8 mouse cellular contexts compared by ENCODE assay signal in genomic region chr7:73524454-73524952, GRCm38 (mm10). TPM values are rescaled to one million over a fixed set of nuclear protein-coding genes. Genes with fewer than 3 reads are reported as not detected.
A peak's percentile ranks its signal among the peaks of the same experiment; 100 is the strongest.
DNase-seq lines count a peak whose midpoint lies in the region; ATAC-seq and TF ChIP-seq lines count a peak whose summit lies in the region.

No protein-coding gene starts in this region.

- no peak overlapping the region; the same call in 1 of the 2 replicates for H3K4me2 ChIP-seq in liver, embryonic 14.5 days (ENCODE audit: low read depth)

- 12% methylated on average over 9 of the region's 9 CpGs for WGBS in kidney, adult 2 months
- 28% methylated on average over 9 of the region's 9 CpGs for WGBS in liver, embryonic 14.5 days (ENCODE audit: insufficient replicate concordance)

- peaks cover 6% of the 10 kb centered on the region; the same call in 1 of the 2 replicates for H3K36me3 ChIP-seq in kidney, adult 2 months (ENCODE audit: control insufficient read depth, insufficient read depth, low read length)
- H3K36me3 ChIP-seq in liver, embryonic 14.5 days (replicated peaks; ENCODE audit: control insufficient read depth, insufficient read depth, low read depth) = peaks cover 30% of the 10 kb centered on the region

- DNase-seq in urinary bladder, postnatal 14 days (ENCODE audit: low spot score) = peak; percentile 63
- DNase-seq in urinary bladder, adult 18-20 months (ENCODE audit: low spot score in 2 of 2) = no peak
- peak; percentile 48 to 69 for DNase-seq in cerebellum, postnatal 25 days
- DNase-seq in heart, adult 18-20 months = peak; percentile 76 to 83
- DNase-seq in kidney, adult 2 months = peak; percentile 90
- DNase-seq in liver, embryonic 14.5 days (ENCODE audit: low read depth in 3 of 3, low spot score in 3 of 3) = peak in 1 of 3 experiments; percentile 59
- DNase-seq in naive thymus-derived CD4-positive, alpha-beta T cell, adult 2 months (ENCODE audit: low read depth) = peak; percentile 90
- no peak for DNase-seq in ovary, postnatal 36 days (ENCODE audit: low spot score)

- H3K27me3 ChIP-seq in kidney, adult 2 months (replicated peaks; ENCODE audit: control insufficient read depth, insufficient read depth, low read length) = no peaks in the 10 kb centered on the region
- H3K27me3 ChIP-seq in liver, embryonic 14.5 days (ENCODE audit: control insufficient read depth, insufficient read depth, low read length) = no peaks in the 10 kb centered on the region

- no peaks in the 10 kb centered on the region for H3K9me3 ChIP-seq in liver, embryonic 14.5 days (ENCODE audit: control insufficient read depth, low read length)

- no peak; the same call in 1 of the 2 replicates for TF ChIP-seq EP300 in liver, embryonic 14.5 days (IDR thresholded peaks at IDR 0.05; ENCODE audit: low read depth)

- TF ChIP-seq POLR2A in kidney, adult 2 months (IDR thresholded peaks at IDR 0.05; ENCODE audit: low read depth, low read length) = no peak

- H3K4me3 ChIP-seq in kidney, adult 2 months (ENCODE audit: insufficient read depth, low read depth, low read length) = no peak overlapping the region
- H3K4me3 ChIP-seq in liver, embryonic 14.5 days (ENCODE audit: insufficient read depth in 1 of 2, low read depth in 2 of 2, low read length in 2 of 2) = no peak overlapping the region

- peak; percentile 76 for TF ChIP-seq CTCF in kidney, adult 2 months (conservative IDR thresholded peaks at IDR 0.05; ENCODE audit: insufficient read depth, insufficient read length, low read depth, low read length)
- peak; percentile 77 for TF ChIP-seq CTCF in liver, embryonic 14.5 days (IDR thresholded peaks at IDR 0.05; ENCODE audit: low read depth)

- peak; percentile 46 for ATAC-seq in liver, embryonic 14.5 days (ENCODE audit: insufficient read depth)

- H3K9ac ChIP-seq in liver, embryonic 14.5 days (replicated peaks) = no peak overlapping the region

- H3K27ac ChIP-seq in kidney, adult 2 months (ENCODE audit: insufficient read depth, low read depth, low read length) = peak overlapping the region; percentile 94
- peak overlapping the region; percentile 9; the same call in 1 of the 2 replicates for H3K27ac ChIP-seq in liver, embryonic 14.5 days

- peaks cover 23% of the 10 kb centered on the region for H3K4me1 ChIP-seq in kidney, adult 2 months (ENCODE audit: control insufficient read depth, insufficient read depth, low read length)
- peaks cover 0 to 13% of the 10 kb centered on the region in 2 experiments; a peak in 2 of 4 replicates for H3K4me1 ChIP-seq in liver, embryonic 14.5 days (replicated peaks; ENCODE audit: control insufficient read depth in 2 of 2, insufficient read depth in 2 of 2, low read length in 1 of 2)

RNA-seq across cellular contexts. Expression of gene Chd2, which starts 17.1 kb away (rescaled TPM):
- 10 to 100 TPM; 28.2 to 38.8 TPM for total RNA-seq in heart, adult 18-20 months (2021)
- polyA plus RNA-seq in kidney, adult 2 months (2012; rRNA removed) = 33.9 and 36.9 TPM in 2 replicates
- polyA plus RNA-seq in liver, embryonic 14.5 days (2012; rRNA removed) = 12.0 and 13.1 TPM in 2 replicates
- polyA plus RNA-seq in liver, embryonic 14.5 days (2014; fragmentation: Nextera tagmentation; extraction: Ambion mirVana) = 14.8 and 17.4 TPM in 2 replicates

Comparison
In these comparisons a context has a peak if more than half of its experiments do, and no peak if none do; other contexts are left out.
1. DNase-seq: peak in urinary bladder, postnatal 14 days (single experiment), cerebellum, postnatal 25 days (2 of 2), heart, adult 18-20 months (2 of 2), kidney, adult 2 months (single experiment) and naive thymus-derived CD4-positive, alpha-beta T cell, adult 2 months (single experiment); none in urinary bladder, adult 18-20 months (0 of 2) and ovary, postnatal 36 days (single experiment).